Mouse (Mus musculus): ENCODE results near the gene 2210016L21Rik. TPM values are rescaled to one million over a fixed set of nuclear protein-coding genes. Genes with fewer than 3 reads are reported as not detected.
A peak's percentile ranks its signal among the peaks of the same experiment; 100 is the strongest.

The 2210016L21Rik gene
- total RNA-seq, 2 experiments from 2014 or later = 4.3 to 5.4 TPM

DNA sequence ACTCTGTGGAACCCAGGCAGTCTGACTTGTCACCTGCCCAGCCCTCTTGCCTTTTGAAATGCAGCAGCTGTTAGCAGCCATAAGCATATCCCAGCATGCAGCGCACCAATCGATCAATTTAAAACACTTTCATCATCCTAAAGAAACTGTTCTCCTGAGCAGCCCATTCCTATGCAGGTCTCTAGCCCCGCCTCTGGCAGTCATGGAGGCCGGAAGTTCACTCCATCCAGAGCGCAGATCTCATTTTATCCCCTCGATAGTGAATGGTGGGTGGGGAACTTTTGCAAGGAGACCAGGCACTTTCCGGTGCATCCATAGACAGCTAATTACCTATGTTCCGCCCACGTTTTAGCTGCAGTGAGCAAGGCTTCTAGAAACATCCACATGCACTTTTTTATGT, 30.2 kb downstream of the 2210016L21Rik start:
- no peak for ATAC-seq (replicated peaks; ENCODE audit: low FRiP score, poor library complexity, severe bottlenecking)

DNA sequence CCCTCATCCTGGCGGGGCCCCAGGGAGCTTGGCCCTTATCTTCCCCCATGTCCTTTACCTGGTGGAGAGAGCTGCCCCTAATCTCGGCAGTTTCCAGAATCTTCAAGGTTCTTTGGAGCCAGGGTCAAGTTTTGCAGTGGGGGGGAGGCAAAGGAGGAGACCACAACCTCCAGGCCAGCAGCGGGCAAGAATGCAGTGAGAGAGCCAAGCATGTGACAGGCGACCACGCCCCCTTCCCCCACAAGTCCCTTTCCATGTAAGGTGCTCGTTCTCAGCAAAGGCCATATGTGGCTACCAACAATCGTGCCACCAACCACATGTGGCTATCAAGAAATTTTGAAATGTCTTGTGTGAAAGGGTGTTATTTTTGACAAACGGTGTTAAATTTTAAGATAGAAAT, 31.2 kb downstream of the 2210016L21Rik start:
- ATAC-seq (replicated peaks; ENCODE audit: low FRiP score, poor library complexity, severe bottlenecking) = no peak

DNA sequence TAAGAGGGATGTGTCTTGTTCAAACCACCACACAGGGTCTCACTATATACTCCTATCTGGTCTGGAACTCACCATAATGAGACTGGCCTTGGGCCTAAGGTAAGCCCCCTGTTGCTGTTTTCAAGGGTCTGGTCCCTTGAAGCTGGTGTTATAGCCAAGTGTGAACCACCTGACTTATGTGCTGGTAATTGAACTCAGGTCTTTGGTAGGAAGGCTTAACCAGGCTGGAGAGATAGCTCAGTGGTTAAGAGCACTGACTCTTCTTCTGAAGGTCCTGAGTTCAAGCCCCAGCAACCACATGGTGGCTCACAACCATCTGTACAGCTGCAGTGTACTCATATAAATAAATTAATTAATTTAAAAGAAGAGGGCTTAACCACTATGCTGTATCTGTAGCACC, 35.0 kb downstream of the 2210016L21Rik start:
- ATAC-seq (replicated peaks; ENCODE audit: low FRiP score, poor library complexity, severe bottlenecking) = no peak

DNA sequence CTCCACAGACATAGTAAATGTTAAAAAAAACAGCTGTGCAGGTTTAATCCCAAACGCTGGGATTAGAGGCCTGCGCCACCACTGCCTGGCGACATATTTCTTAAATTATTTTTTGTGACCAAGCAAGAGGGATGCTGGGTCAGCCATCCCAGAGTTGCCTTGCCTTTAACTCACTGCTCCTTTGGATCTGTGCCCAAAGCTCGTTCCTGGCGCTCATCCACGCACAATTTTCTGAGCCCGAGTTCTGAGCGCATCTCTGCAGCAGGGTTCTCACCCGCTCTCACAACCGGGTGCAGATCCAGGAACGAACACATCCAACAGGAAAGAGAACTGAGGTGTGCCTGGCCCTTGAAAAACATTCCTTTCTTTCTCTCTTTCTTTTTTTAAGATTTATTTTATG, 36.5 kb downstream of the 2210016L21Rik start:
- ATAC-seq (replicated peaks; ENCODE audit: low FRiP score, poor library complexity, severe bottlenecking) = no peak

DNA sequence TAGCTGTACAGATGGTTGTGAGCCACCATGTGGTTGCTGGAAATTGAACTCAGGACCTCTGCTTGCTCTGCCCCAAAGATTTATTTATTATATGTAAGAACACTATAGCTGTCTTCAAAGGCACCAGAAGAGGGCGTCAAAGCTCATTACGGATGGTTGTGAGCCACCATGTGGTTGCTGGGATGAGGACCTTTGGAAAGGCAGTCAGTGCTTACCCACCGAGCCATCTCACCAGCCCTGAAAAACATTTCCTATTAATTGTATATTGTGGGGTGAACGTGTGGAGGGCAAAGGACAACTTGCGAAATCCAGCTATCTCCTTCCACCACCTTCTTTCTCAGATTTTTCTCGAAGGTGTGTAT, 36.9 kb downstream of the 2210016L21Rik start:
- no peak for ATAC-seq (replicated peaks; ENCODE audit: low FRiP score, poor library complexity, severe bottlenecking)

DNA sequence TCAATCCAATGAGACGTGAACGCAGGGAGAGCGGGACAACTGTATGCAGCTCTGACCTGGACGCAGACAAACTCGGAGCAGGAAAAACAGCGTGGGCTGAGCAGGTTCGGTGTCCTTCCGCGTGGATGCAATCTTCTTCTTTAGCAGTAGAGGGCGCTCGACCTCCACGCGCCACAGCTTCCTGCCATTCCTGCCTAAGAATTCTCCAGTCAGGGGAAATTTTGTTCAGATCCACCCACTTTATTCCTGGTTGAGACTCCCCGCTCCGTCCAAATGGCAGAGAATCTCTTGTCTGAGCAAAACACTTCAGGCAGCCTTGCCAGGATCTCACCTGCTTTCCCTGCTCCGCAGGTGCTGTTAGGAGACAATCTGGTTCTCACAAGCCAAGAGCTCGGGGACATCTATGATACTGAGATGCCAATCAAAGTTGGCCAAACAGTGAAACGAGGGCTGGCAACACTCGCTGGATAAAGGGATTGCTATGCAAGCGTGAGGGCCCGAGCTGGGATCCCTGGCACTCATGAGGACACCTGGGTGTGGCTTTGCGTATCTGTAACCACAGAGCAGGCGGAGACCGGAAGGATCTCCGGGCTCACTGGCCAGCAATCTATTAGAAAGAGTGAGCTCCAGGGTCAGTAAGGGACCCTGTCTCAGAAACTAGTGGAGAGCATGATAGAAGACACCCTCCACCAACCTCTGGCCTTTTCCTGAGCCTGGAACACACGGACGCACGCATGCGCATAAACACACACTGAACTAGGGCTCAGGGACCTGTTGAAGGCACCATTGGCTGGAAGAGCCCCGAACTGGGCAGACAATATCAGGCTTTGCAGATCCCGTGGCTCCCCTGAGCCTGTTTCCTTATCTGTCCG, 37.5 kb downstream of the 2210016L21Rik start:
- ATAC-seq (replicated peaks; ENCODE audit: low FRiP score, poor library complexity, severe bottlenecking) = peak; percentile 96

DNA sequence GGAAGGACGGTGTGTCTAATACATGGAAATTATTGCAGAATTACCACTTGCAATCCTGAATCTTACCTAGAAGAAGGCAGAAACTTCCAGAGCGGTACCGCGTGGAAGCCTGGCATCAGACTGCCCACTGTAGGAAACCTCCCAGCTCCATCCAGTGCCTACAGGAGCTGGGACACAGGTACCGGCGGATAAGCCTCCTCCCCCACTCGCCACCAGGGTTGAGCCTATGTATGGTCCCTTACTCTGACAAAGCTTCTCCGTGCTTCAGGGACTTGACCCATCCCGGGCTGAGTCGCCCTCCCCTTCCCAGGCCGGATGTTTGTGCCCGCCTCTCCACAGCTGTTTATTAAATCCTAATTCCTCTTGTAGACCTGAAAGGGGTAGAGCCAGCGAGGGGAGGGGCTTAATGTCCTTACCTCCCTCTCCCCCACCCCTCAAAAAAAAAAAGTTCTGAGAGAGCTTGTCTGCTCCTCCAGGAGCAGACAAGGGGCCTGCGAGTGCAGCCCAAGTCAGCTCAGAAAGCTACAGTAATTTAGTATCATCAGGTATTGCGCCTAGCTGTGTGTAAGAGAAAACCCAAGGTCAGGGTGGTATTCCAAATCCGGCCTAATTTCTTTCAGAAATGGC, 38.3 kb downstream of the 2210016L21Rik start:
- peak; percentile 48 for ATAC-seq (replicated peaks; ENCODE audit: low FRiP score, poor library complexity, severe bottlenecking)

DNA sequence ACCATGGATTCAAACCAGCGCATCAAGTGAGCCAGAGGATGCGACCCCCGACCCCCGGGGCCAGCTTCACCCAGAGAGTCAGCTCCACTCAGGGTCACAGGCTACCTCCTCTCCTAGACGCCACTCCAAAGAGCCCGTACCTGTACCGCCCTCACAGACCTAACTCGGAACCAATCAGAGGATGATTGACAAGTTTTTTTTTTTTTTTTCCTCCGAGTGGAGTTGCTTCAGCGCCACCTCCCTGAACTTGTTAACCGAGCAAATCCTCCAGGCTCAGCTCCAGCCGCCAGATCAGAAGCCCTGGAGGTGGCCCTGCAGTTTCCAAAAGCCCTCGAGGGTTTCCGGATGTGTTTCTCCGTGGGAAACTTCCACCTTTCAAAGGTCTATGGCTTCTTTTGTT, 40.0 kb downstream of the 2210016L21Rik start:
- no peak for ATAC-seq (replicated peaks; ENCODE audit: low FRiP score, poor library complexity, severe bottlenecking)

DNA sequence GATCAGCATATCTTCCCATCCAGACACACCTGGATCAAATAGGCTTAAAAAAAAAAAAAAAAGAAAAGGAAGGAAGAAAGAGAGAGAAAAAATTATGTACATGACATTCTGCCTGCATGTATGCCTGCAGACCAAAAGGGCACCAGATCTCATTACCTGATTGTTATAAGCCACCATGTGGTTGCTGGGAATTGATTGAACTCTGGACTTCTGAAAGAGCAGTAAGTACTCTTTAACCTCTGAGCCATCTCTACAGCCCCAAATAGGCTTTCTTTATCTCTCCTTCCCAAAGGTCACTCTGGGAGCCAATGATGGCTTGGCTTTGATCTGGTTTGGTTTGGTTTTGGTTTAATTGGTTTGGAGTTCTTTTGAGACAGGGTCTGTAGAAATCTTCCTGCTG, 43.1 kb downstream of the 2210016L21Rik start:
- ATAC-seq (replicated peaks; ENCODE audit: low FRiP score, poor library complexity, severe bottlenecking) = no peak

DNA sequence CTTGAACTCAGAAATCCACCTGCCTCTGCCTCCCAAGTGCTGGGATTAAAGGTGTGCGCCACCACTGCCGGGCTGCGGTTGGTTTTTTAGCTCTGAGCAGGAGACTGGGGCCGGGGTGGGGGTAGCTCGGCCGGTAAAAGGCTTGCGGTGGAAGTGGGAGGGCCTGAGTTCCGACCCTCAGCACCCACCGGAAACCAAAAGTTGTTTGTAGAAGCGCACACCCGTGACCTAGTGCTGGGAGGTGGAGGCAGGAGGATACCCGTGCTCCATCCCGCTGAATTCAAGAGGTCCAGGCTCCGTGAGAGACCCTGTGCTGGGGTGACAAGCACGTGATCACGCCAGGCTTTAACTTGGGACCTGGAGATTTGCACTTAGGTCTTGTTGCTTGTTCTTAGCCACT, 54.5 kb downstream of the 2210016L21Rik start:
- no peak for ATAC-seq (replicated peaks; ENCODE audit: low FRiP score, poor library complexity, severe bottlenecking)

DNA sequence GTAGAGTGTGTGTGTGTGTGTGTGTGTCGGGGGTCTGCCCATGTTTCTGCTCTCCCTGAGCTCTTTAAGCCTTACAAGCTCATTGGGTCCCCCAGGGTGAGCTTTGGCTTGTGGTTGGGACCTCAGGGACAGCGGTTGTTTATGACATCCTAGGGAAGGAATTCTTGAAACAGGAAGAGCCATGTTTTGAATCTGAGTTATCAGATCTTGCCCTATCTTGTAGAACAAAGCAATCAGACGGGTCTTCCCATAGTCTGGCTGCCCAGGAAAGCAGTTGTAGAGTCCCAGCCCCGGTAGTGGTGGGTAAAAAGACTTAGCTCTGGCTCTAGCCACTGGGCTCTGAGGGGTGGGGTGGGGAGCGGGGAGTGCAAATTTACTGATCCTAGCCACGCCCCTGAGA, 55.4 kb downstream of the 2210016L21Rik start:
- no peak for ATAC-seq (replicated peaks; ENCODE audit: low FRiP score, poor library complexity, severe bottlenecking)

Other genes starting within 250 kb of the 2210016L21Rik start
- gene Tchp, start 234.4 kb upstream of the 2210016L21Rik start, total RNA-seq (2015; ENCODE audit: low replicate concordance) = 2.2 and 19.7 TPM in 2 replicates
- gene Tchp, start 234.4 kb upstream of the 2210016L21Rik start, total RNA-seq (2017; ENCODE audit: low replicate concordance) = 12.5 and 23.8 TPM in 2 replicates
- gene Ankrd13a, start 167.5 kb upstream of the 2210016L21Rik start, total RNA-seq (2015; ENCODE audit: low replicate concordance) = 113 and 121 TPM in 2 replicates
- 124 and 147 TPM in 2 replicates for gene Ankrd13a, start 167.5 kb upstream of the 2210016L21Rik start, total RNA-seq (2017; ENCODE audit: low replicate concordance)
- 57.0 and 59.5 TPM in 2 replicates for gene Git2, start 166.6 kb upstream of the 2210016L21Rik start, total RNA-seq (2015; ENCODE audit: low replicate concordance)
- 51.1 and 56.1 TPM in 2 replicates for gene Git2, start 166.6 kb upstream of the 2210016L21Rik start, total RNA-seq (2017; ENCODE audit: low replicate concordance)
- 11.7 and 11.9 TPM in 2 replicates for gene 1500011B03Rik, start 118.7 kb upstream of the 2210016L21Rik start, total RNA-seq (2015; ENCODE audit: low replicate concordance)
- 14.5 TPM in 1 of 2 replicates, not detected in the other for gene 1500011B03Rik, start 118.7 kb upstream of the 2210016L21Rik start, total RNA-seq (2017; ENCODE audit: low replicate concordance)
- not detected in 2 replicates for gene 4930519G04Rik, start 88.5 kb upstream of the 2210016L21Rik start, total RNA-seq (2015; ENCODE audit: low replicate concordance)
- gene 4930519G04Rik, start 88.5 kb upstream of the 2210016L21Rik start, total RNA-seq (2017; ENCODE audit: low replicate concordance) = not detected in 2 replicates
- not detected in 2 replicates for gene Gm9936, start 83.5 kb upstream of the 2210016L21Rik start, total RNA-seq (2015; ENCODE audit: low replicate concordance)
- gene Gm9936, start 83.5 kb upstream of the 2210016L21Rik start, total RNA-seq (2017; ENCODE audit: low replicate concordance) = not detected in 2 replicates
- 8.3 and 14.7 TPM in 2 replicates for gene Oasl2, start 45.2 kb upstream of the 2210016L21Rik start, total RNA-seq (2015; ENCODE audit: low replicate concordance)
- 3.0 and 4.5 TPM in 2 replicates for gene Oasl2, start 45.2 kb upstream of the 2210016L21Rik start, total RNA-seq (2017; ENCODE audit: low replicate concordance)
- gene Oasl1, start 18.9 kb upstream of the 2210016L21Rik start, total RNA-seq (2015; ENCODE audit: low replicate concordance) = 5.4 and 9.4 TPM in 2 replicates
- gene Oasl1, start 18.9 kb upstream of the 2210016L21Rik start, total RNA-seq (2017; ENCODE audit: low replicate concordance) = 7.2 and 20.0 TPM in 2 replicates
- not detected in 2 replicates for gene Hnf1a, start 28.9 kb downstream of the 2210016L21Rik start, total RNA-seq (2015; ENCODE audit: low replicate concordance)
- gene Hnf1a, start 28.9 kb downstream of the 2210016L21Rik start, total RNA-seq (2017; ENCODE audit: low replicate concordance) = not detected in 2 replicates
- 69.2 and 99.5 TPM in 2 replicates for gene Sppl3, start 69.0 kb downstream of the 2210016L21Rik start, total RNA-seq (2015; ENCODE audit: low replicate concordance)
- gene Sppl3, start 69.0 kb downstream of the 2210016L21Rik start, total RNA-seq (2017; ENCODE audit: low replicate concordance) = 73.7 and 92.4 TPM in 2 replicates
- not detected in 2 replicates for gene Gm10401, start 156.1 kb downstream of the 2210016L21Rik start, total RNA-seq (2015; ENCODE audit: low replicate concordance)
- 1.2 and 5.8 TPM in 2 replicates for gene Gm10401, start 156.1 kb downstream of the 2210016L21Rik start, total RNA-seq (2017; ENCODE audit: low replicate concordance)
- 4.2 and 20.2 TPM in 2 replicates for gene Acads, start 177.2 kb downstream of the 2210016L21Rik start, total RNA-seq (2015; ENCODE audit: low replicate concordance)
- 2.4 and 8.0 TPM in 2 replicates for gene Acads, start 177.2 kb downstream of the 2210016L21Rik start, total RNA-seq (2017; ENCODE audit: low replicate concordance)
- 5.4 and 5.9 TPM in 2 replicates for gene Unc119b, start 192.8 kb downstream of the 2210016L21Rik start, total RNA-seq (2015; ENCODE audit: low replicate concordance)
- 5.4 and 6.8 TPM in 2 replicates for gene Unc119b, start 192.8 kb downstream of the 2210016L21Rik start, total RNA-seq (2017; ENCODE audit: low replicate concordance)
- 32.3 and 36.8 TPM in 2 replicates for gene Mlec, start 216.0 kb downstream of the 2210016L21Rik start, total RNA-seq (2015; ENCODE audit: low replicate concordance)
- gene Mlec, start 216.0 kb downstream of the 2210016L21Rik start, total RNA-seq (2017; ENCODE audit: low replicate concordance) = 23.2 and 25.9 TPM in 2 replicates

Data from erythroid progenitor cell, adult 5-6 weeks (primary cell).